Mouse (Mus musculus) kidney, postnatal 36 days (tissue): ENCODE results near the gene Hmga1b.

Source experiments
- DNase-seq, 2 experiments: peaks; one replicate each; pipeline ENCODE4 v3.0.0; 2021 to 2022; ENCODE audit warnings: mixed read lengths in 2 of 2

Gene Hmga1b

DNA sequence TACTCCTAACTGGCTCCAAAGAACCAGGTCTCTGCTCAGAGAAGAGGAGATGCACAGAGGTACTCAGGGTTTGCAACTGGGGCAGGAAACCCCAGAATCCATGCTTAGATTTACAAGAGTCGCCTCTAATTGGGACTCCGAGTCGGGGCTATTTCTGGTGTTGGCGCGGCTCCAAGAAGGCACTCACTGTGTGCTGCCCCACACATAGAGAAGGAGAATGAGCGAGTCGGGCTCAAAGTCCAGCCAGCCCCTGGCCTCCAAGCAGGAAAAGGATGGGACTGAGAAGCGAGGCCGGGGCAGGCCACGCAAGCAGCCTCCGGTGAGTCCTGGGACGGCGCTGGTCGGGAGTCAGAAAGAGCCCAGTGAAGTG, at the start of gene Hmga1b:
Gene Hmga1b (plus strand): TSS at position 123 of the 370 bp plus-strand sequence.
- DNase-seq = peak in 1 of 2 experiments; percentile 54

DNA sequence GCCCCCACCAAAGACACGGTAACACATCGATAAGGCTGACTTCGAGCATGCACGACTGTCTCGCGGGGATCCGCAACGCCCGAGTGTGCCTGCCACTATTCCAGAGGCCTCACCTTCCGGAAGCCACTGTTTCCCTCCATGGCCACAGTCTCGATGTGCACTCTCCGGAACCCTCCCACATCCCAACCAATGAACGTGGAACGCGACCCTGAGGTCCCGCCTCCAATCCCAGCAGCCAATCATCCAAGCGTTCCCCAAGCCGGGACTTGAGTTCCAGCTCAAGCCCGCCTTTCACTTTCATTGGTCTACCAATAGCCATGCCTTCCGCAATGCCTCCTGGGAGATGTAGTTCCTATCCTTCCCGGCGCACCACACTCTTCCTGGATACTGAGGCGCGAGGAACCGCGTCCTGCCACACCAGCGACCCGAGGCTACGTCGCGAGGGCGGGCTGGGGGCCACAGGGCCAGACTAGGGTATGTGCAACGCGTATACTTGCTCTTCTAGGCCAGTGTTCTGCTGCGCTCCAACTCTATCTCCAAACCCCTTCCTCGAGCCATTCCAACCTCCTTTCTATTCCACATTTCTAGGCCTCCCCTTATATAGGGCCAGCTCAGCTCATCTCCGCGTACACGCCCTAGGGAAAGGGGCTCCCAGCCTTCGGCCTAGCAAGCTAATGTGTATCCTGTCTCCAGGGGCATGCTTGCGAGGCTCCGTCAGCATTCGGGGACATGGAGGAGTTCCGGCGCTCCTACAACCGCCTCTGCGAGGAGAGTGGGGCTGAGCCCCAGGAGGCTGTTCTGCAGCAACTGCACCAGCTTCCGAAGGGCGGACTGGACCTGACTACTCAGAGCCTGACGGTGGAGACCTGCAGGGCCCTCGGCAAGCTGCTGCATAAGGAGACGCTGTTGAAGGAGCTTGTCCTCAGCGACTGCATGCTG, 48.7 kb upstream of the Hmga1b start, which contains the start of the genes Cenpx and Lrrc45:
Gene Cenpx (minus strand): TSS at position 159 of the 939 bp plus-strand sequence.
Gene Lrrc45 (plus strand): TSS at position 346 of the 939 bp plus-strand sequence.
- DNase-seq = peak; percentile 97 to 100

DNA sequence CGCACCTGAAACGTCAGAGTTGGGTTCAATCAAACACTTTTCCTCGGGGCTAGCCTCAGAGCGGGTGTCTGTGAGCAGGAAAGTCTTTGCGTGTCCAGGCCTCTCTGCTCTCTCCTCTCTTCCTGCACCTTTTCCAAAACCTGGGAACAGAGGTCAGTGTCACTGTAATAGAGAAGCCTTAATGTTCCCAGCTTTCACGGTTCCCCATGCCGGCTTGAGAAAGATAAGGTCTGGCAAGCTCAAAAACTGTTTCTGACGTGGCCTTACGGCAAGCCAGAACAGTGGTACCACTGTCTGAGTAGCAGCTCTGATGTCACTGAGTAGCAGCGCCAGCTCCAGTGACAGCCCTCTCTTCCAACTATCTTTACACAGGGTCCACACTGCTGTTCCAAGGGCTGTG, 48.0 kb upstream of the Hmga1b start:
- DNase-seq = no peak

DNA sequence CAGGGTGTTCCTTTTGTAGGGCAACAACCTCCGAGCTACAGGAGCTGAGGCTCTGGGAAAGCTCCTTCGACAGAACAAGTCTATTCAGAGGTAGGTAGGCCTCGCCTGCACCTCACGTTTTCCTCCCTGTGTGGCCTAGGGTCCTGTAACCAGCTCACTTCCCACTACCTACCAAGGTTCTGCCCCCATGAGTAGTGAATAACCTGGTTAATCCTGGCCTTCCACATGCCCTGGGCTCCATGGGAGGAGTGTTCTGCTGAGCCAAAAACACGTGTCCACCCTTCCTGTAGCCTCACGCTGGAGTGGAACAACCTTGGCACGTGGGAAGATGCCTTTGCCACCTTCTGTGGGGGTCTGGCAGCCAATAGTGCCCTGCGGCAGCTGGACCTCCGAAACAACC, 47.5 kb upstream of the Hmga1b start:
- no peak for DNase-seq

DNA sequence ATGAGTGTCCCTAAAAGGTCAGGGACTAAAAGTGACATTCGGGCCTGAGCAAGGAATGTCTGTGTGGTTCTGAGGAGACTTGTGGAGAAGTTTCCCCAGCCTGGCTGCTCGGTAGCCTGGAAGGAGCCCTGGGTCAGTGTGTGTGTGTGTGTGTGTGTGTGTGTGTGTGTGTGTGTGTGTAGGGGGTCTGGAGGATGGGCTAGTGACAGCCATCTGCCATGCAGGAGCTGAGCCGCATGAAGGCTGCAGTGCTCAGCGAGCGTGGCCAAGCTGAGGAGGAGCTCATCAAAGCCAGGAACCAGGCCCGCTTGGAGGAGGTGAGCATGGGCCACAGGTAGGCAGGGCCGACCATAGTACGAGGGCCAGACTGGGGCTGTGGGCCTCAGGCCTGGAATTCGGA, 43.4 kb upstream of the Hmga1b start:
- DNase-seq = no peak

DNA sequence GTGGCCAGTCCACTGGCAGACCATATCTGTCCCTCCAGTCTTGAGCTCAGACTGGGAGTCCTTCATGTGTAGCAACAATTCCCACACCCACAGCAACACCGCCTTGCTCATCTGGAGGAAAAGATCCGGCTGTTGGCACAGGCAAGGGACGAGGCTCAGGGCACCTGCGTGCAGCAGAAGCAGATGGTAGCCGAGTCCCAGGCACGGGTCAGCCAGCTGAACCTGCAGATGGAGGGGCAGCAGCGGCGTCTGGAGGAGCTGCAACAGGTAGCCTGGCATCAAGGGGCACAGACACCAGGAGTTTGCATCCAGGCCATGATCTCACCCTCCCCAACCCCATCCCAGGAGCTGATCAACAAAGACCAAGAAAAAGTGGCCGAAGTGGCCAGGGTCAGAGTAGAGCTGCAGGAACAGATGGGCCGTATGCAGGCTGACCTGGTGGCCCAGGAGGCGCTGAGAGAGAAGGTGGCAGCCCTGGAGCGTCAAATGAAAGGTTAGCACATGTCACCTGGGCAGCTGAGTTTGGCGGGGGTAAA, 42.7 kb upstream of the Hmga1b start:
- no peak for DNase-seq

DNA sequence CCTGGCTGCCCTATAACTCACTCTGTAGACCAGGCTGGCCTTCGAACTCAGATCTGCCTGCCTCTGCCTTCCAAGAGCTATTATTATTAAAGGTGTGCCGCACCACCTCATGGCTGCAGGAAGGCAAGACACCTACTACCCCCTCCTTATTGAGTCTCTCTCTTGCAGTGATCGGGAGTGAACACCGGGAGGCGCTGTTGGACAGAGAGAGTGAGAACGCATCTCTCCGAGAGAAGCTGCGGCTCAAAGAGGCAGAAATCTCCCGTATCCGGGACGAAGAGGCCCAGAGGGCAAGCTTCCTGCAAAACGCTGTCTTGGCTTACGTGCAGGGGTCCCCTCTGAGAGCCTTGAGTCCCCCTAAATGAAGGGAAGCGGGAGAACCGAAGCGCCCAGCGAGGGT, 42.1 kb upstream of the Hmga1b start:
- peak; percentile 87 to 96 for DNase-seq

DNA sequence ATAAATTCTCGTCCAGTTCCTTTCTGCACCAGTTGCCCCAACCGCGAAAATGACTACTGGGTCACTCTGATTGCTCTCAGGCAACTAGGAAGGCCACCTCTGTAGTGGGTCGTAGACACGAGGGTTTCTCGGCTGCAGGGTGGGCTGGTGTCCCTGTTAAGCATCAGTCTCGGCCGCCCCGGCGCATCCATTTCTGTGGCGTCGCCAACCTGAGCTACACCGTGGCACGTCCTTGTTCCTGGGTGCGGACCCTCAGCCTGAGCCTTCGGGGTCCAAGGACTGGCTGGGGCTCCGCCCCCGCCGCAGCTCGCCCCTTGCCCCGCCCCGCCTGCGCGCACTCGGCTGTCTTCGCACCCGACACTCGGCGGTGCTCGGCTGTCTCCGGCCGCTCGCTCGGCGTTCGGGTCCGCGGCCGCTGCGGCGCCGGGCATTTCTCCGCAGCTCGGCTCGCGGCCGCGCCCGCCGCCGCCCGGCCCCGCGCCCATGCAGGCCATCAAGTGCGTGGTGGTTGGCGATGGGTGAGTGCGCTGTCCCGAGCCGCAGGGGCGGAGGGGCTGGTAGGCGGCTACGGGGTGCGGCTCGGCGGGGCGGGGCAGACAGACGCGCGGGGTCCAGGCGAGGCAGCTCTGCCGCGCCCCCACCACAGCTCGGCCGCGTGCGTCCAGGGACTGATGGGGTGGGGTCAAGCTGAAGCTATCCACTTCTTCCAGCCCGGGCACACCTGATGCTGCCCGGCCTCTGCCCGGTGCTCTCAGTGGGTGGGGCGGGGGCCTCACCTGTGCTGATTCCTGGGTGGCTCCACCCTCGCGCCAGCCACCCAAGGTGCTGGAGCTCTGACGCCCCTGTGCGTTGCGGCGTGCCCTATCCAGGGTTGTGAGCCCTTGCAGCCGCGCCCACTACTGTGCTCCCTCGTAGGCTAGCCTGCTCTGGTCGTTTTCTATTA, 41.2 kb upstream of the Hmga1b start, which contains the start of gene Rac3:
Gene Rac3 (plus strand): TSS at position 347 of the 943 bp plus-strand sequence.
- DNase-seq = peak; percentile 52 to 85

DNA sequence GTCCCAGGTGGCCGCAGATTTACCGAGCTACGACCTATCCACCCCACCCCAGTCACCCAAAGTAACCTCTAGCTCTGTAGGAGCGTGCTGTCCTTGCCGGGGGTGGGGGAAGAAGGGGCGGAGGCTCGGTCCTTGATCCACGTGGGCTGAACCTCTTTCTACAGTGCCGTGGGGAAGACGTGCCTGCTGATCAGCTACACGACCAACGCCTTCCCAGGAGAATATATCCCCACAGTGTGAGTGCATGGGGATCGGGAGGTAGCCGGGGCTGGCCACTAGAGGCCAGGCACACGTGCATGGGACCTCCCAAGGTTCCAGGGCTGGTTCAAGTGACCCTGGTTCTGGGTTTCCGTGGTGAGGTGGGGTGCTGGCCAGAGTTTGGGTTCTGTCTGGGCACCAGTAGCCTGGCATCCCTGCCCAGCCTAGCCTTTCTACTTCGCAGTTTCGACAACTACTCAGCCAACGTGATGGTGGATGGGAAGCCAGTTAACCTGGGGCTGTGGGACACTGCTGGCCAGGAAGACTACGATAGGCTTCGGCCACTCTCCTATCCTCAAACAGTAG, 40.4 kb upstream of the Hmga1b start:
- no peak for DNase-seq

DNA sequence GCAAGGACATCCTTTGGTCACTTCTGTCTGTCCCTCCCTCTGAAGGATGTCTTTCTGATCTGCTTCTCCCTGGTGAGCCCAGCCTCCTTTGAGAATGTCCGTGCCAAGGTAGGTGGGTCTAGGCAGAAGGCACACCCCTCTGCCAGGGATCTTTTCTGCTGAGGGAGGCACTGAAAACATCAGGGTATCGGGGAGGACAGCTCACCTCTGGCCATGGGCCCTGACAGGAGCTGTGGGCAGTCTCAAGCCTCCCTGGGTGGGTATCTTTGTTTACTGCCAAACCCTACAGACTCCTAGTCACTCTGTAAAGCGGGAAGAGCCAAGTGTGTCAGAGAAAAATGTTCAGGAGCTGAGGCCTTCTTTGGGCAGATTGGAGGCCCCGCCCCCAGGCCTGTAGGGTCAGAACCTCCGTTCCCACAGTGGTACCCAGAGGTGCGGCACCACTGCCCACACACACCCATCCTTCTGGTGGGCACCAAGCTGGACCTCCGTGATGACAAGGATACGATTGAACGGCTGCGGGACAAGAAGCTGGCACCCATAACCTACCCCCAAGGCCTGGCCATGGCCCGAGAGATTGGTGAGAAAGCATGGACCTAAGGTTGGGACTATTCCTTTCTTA, 39.7 kb upstream of the Hmga1b start:
- DNase-seq = peak; percentile 71 to 77

DNA sequence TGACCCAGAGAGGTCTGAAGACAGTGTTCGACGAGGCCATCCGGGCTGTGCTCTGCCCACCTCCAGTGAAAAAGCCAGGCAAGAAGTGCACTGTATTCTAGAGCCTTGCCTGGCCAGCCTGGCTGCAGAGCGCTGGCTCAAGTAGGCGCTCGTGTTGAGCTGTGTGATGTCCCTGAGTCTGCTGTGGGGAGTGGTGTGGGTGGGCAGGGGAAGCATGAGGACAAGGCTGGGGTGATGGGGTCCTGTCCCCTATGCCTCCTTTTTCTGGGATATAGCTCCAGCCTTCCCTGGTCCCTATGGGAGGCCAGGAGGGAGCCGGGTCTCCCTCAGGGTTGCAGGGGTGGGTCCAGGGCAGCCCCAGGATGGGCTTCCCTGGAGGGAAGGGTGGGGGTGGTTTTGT, 39.1 kb upstream of the Hmga1b start:
- peak in 1 of 2 experiments; percentile 41 for DNase-seq

DNA sequence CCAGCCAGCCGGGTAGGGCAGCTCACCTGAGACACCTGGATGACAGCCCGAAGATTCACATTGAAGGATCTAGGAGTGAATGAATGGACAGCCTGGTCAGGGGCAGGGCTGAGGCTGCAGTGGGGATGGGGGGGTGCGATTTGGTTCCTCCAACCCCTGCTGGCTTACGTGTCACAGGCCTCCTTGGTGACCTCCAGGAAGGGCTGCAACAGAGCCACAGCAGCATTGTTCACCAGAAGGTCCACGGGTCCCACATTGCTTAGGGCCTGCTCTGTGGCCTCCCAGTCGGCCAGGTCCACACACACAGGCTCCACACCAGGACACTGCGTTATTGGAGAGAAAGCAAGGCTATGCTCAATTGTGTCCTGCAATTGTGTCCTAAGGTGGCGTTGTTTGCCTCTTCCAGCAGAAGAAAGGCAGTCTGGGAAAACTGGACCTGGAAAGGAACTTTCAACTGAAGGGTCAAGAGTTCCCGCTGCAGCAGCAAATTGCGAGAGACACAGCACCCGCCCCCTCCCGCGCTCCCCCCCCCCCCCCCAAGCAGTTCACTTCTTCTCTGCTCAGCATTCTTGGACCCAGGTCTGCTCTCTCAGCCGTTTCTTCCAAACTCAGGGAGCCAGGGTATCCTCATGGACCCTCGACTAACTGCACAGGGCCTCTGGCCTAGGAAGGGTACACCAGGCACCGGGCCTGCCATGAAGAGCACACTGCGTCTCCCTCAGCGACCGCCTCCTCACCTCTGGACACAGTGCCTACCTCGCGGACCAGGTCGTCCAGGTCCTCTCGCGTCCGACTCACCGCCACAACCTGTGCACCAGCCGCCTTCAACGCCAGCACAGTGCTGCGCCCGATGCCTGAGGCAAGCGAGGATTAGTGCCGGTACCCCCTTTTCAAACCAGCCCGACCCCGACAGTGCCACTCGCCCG, 36.1 kb upstream of the Hmga1b start:
- DNase-seq = peak; percentile 58 to 82

DNA sequence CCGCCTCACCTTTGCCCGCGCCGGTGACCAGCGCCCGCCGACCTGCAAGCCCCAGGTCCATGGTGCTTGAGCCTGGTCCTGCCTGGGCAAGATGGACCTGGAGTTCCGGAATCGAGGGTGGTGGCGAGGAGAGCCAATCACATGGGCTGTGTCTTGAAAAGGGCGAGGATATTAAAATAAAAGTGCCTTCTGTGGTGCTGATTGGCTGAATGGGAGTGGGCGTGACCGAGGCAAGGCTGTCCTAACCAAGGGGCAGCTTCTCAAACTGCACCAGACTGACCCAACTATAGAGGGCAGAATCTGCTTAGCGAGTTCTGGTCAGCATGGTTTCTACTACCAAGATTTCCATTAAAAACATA, 35.4 kb upstream of the Hmga1b start, which contains the start of gene Dcxr:
Gene Dcxr (minus strand): TSS at position 113 of the 359 bp plus-strand sequence.
- DNase-seq = peak; percentile 96 to 98

DNA sequence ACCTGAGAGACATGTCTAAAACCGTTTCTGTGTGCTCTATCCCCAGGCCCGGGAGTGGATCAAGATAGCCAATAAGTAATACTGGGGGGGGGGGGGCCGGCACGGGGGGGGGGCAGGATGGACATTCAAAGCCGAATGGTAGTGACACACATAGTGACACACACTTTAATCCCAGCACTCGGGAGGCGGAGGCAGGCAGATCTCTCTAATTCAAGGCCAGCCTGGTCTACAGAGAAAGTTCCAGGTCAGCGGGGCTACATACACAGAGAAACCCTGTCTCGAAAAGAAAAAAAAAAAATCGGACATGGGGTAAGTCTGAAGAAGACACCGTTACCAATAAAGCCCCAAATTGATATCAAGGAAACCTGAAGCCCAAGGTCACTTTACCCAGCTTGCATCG, 35.0 kb upstream of the Hmga1b start:
- DNase-seq = no peak

DNA sequence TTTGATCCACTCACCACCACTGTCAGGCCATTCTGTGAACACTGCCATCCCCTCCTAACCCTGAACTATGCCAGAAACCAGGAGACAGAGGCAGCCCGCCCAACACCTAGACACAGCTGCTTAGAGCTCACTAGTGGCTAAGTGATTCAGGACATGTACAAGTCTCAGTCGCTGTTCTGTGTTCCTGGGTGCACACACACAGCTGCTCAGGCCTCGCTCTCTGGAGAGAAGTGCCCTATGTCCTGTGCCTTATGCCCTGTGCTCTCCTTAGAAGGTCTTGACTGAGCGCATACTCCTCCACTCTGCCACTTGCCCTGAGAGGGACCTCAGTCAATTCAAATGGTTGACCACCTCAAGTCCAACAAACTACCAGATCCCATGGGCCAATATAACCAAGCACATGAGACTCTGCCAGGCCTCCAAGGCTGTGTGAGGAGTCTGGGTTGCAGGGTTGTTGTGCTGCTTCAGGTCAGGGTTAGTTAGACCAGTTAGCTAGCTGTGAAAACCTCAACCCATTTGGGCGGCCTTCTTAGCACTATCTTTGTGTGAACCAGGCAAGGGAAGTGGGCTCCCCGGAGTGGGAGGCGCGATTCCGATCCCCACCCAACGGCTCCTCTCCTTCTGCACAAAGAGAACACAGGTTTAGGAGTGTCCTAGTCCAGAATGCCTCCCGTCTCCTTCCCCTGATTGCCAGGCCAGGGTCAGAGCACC, 33.9 kb upstream of the Hmga1b start:
- DNase-seq = no peak

DNA sequence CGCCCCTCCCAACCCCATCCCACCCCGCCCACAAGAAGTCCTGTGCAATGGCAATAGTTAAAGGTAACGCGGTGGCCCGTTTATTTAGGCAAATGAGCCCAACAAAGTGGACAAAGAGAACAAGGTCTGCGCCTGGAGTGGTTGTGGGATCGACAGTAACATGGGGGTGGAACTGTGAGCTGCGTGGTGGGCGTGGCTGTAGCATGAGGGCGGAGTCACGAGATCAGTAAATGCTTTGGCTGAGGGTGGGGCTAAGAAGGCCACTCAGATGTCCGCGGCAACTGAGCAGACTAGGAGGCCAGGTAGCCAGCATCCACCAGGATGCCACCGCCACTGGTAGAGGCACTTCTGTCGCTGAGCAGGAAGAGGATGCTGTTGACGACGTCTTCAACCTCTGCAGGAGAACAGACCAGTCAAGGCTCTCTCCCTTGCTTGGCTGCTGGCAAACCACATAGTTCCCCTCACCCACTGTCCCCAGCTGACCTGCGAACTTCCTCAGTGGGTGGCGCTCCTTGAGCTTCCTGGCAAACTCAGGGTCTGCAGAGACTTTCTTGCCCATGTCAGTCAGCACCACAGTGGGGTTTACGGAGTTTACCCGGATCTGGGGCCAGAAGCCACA, 33.1 kb upstream of the Hmga1b start:
- peak; percentile 58 to 76 for DNase-seq

DNA sequence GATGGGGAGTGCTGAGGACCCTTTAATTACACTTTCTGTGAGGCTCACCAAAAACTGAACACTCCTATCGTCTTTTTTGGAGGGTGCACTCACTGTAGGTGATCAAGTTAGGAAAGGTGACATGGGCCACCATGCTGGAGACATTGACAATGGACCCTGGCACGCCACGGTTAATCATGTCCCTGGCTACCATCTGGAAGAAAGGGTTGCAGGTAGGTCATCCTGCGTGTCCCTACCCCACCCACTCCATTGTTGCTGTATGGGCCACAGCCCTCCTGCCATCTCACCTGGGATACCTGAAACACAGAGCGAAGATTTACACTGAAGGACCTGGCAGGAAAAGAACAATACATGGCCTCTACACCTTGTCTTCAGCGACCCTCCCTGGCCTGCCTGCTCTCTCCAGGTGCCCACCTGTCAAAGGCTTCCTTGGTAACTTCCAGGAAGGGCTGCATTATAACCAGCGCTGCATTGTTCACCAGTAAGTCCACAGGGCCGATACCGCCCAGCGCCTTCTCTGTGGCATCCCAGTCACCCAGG, 32.2 kb upstream of the Hmga1b start:
- no peak for DNase-seq

DNA sequence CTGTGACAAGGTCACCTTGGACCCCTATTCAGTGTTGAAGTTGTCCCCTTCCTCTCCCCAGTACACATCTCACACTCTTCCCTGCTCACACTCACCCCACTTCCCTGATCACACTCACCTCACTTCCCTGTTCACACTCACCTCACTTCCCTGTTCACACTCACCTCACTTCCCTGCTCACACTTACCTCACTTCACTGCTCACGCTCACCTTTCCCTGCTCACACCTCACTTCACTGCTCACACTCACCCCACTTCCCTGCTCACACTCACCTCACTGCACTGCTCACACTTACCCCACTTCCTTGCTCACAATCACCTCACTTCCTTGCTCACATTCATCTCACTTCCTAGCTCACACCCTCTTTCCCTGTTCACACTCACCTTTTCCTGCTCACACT, 31.2 kb upstream of the Hmga1b start:
- DNase-seq = no peak
